23 mouse cellular contexts compared by ENCODE assay signal in genomic region chr19:25980308-25980707, GRCm38 (mm10).
DNase-seq lines count a peak whose midpoint lies in the region; ATAC-seq lines count a peak whose summit lies in the region.
"Had no signal": no experiment of that assay in that cellular context is flagged by ENCODE, and none has a peak within 500 bp of the region (broad histone marks: within the 10 kb centered on the region; RNA-seq: fewer than 3 reads in every experiment).

No protein-coding gene starts in this region.

- H3K4me1 ChIP-seq in heart, embryonic 11.5 days (ENCODE audit: control insufficient read depth, insufficient read depth, low read length), result no peaks in the 10 kb centered on the region
- H3K4me1 ChIP-seq: embryonic facial prominence, embryonic 13.5 days; forebrain, embryonic 13.5 days; heart, embryonic 10.5 days; heart, embryonic 15.5 days; hindbrain, embryonic 10.5 days; intestine, embryonic 15.5 days had no signal

- intact Hi-C loops in heart, postnatal 10 days (cut with DNase I), result no loop called here

- DNase-seq in adrenal gland, adult (ENCODE audit: inconsistent age in 2 of 2, low spot score in 1 of 2), result peak; percentile 5 to 52
- DNase-seq in adrenal gland, adult 8-10 months, result no peak
- DNase-seq in cerebellum, postnatal 10 days, result peak; percentile 35 to 56
- DNase-seq in cerebellum, adult 9-10 months, result no peak
- peak; percentile 36 to 40 for DNase-seq in heart, postnatal 10 days
- no peak for DNase-seq in right cerebral cortex, postnatal 10 days (ENCODE audit: low spot score in 2 of 2)
- DNase-seq: B cell, adult 2 months; cerebellum, adult 18-20 months; cerebellum, postnatal 36 days; gastrocnemius, adult 2 months; gastrocnemius, postnatal 25 days; kidney, adult 18-20 months; kidney, postnatal 10 days had no signal

- no peaks in the 10 kb centered on the region for H3K36me3 ChIP-seq in heart, embryonic 11.5 days (ENCODE audit: control insufficient read depth, insufficient read depth, low read length)
- H3K36me3 ChIP-seq: embryonic facial prominence, embryonic 13.5 days; G1E; heart, embryonic 10.5 days; heart, embryonic 15.5 days; hindbrain, embryonic 10.5 days; intestine, embryonic 15.5 days had no signal

- 63% methylated on average over 4 of the region's 4 CpGs for WGBS in heart, embryonic 11.5 days (ENCODE audit: insufficient replicate concordance)

- ATAC-seq in heart, embryonic 11.5 days (replicated peaks; ENCODE audit: insufficient number of reproducible peaks, low FRiP score, low TSS enrichment), result no peak
- ATAC-seq: CD4-positive, CD25-positive, alpha-beta regulatory T cell, adult 4 months; forebrain, embryonic 13.5 days; intestine, embryonic 15.5 days had no signal

- H3K4me3 ChIP-seq in heart, embryonic 11.5 days (ENCODE audit: low read depth, low read length), result no peak overlapping the region
- H3K4me3 ChIP-seq: embryonic facial prominence, embryonic 13.5 days; forebrain, embryonic 13.5 days; gastrocnemius, adult 2 months; heart, embryonic 10.5 days; heart, embryonic 15.5 days; hindbrain, embryonic 10.5 days; intestine, embryonic 15.5 days had no signal

- H3K9me3 ChIP-seq in heart, embryonic 11.5 days (replicated peaks; ENCODE audit: control insufficient read depth, low read length), result no peaks in the 10 kb centered on the region
- H3K9me3 ChIP-seq: embryonic facial prominence, embryonic 13.5 days; forebrain, embryonic 13.5 days; heart, embryonic 10.5 days; heart, embryonic 15.5 days; hindbrain, embryonic 10.5 days; intestine, embryonic 15.5 days had no signal

- no peak overlapping the region for H3K9ac ChIP-seq in heart, embryonic 11.5 days (ENCODE audit: low read depth, low read length)
- H3K9ac ChIP-seq: embryonic facial prominence, embryonic 13.5 days; forebrain, embryonic 13.5 days; heart, embryonic 15.5 days; hindbrain, embryonic 14.5 days; intestine, embryonic 15.5 days had no signal

- H3K4me2 ChIP-seq in heart, embryonic 11.5 days, result no peak overlapping the region
- H3K4me2 ChIP-seq: embryonic facial prominence, embryonic 13.5 days; forebrain, embryonic 13.5 days; heart, embryonic 15.5 days; hindbrain, embryonic 14.5 days; intestine, embryonic 15.5 days had no signal

- H3K27me3 ChIP-seq in heart, embryonic 11.5 days (ENCODE audit: control insufficient read depth, insufficient read depth, low read length), result no peaks in the 10 kb centered on the region
- H3K27me3 ChIP-seq: embryonic facial prominence, embryonic 13.5 days; forebrain, embryonic 13.5 days; heart, embryonic 15.5 days; intestine, embryonic 15.5 days had no signal

- no peak overlapping the region for H3K27ac ChIP-seq in heart, embryonic 11.5 days (ENCODE audit: low read depth, low read length)
- H3K27ac ChIP-seq: embryonic facial prominence, embryonic 13.5 days; forebrain, embryonic 13.5 days; gastrocnemius, adult 2 months; heart, embryonic 10.5 days; heart, embryonic 15.5 days; hindbrain, embryonic 10.5 days; hindbrain, embryonic 14.5 days; intestine, embryonic 15.5 days had no signal

Comparison
In these comparisons a context has a peak if more than half of its experiments do, and no peak if none do; other contexts are left out.
1. DNase-seq: peak in adrenal gland, adult (2 of 2), cerebellum, postnatal 10 days (2 of 2) and heart, postnatal 10 days (2 of 2); none in adrenal gland, adult 8-10 months (single experiment), cerebellum, adult 9-10 months (single experiment) and right cerebral cortex, postnatal 10 days (0 of 2).